Mouse (Mus musculus) C2C12 (cell line): ENCODE measurements around the gene Chn2.

Experiments used
- CEBPB ChIP-seq: IDR thresholded peaks from one replicate; pipeline ENCODE4 v1.6.1; 2011; ENCODE audit warnings: low read depth, mild to moderate bottlenecking, control low read depth, moderate library complexity
- CTCF ChIP-seq: IDR thresholded peaks from one replicate; pipeline ENCODE4 v1.5.1; 2011; ENCODE audit not compliant: control insufficient read depth, insufficient read depth, insufficient read length
- FOSL1 ChIP-seq: IDR thresholded peaks from one replicate; pipeline ENCODE4 v1.8.0; 2011; ENCODE audit warnings: mild to moderate bottlenecking, low read length; ENCODE audit not compliant: poor library complexity, insufficient read depth, severe bottlenecking
- MAX ChIP-seq: IDR thresholded peaks from one replicate; pipeline ENCODE4 v1.6.1; 2011; ENCODE audit warnings: mild to moderate bottlenecking, control low read depth
- USF1 ChIP-seq: IDR thresholded peaks from one replicate; pipeline ENCODE4 v1.6.1; 2011; ENCODE audit warnings: low read depth, mild to moderate bottlenecking, control low read depth, moderate library complexity

DNA sequence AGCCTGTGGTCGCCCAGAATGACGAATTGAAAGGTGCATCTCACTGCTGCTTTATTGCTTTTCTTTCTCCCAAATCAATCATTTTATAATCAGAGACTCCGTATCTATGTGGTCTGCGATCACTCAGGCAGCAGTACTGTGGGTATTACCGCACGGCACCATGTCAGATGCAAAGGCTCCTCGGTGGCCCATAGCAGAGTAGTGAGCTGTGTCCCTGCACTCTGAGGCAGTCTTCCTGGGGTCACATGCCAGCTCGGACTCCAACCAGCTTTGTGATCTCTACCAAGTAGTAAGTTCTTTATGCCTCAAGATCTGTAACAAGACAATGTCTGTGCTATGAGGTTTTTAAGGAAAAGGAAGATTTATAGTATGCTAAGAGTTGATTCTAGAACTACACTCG is 279.3 kb downstream of the Chn2 start:
- TF ChIP-seq CTCF: no peak
- TF ChIP-seq FOSL1: no peak
- no peak for TF ChIP-seq MAX
- TF ChIP-seq USF1: no peak
- no peak for TF ChIP-seq CEBPB
